Mouse (Mus musculus): ENCODE data around the gene Cmtm6.

GRCm38 (mm10) chr9:114699882-114700665 is 30.8 kb upstream of the Cmtm6 start:
- TF ChIP-seq GATA1 (IDR thresholded peaks at IDR 0.05; ENCODE audit: borderline replicate concordance, low read length) (no peak), FLI1 (IDR thresholded peaks at IDR 0.05; ENCODE audit: low read length) (no peak)

Data from megakaryocyte, embryonic 14.5 days (primary cell).